Mouse (Mus musculus) CH12F3 (cell line): ENCODE measurements around the gene Etv2.

Experiments used
- in situ Hi-C: fragments of 300-500 bp; cut with MboI; formaldehyde crosslinking; loops from 2 replicates; pipeline ENCODE4 v1.14.3; 2020; ENCODE audit warnings: low sequenced_read_pairs

Gene Etv2

GRCm38 (mm10) chr7:30635752-30636151 is at the start of gene Etv2:
Gene Etv2 (minus strand): TSS chr7:30635852.
- in situ Hi-C loops, result no loop called here

- in situ Hi-C loops, result no loop called here
Measured at GRCm38 (mm10) chr7:30683425-30683824, 47.8 kb upstream of the Etv2 start.

DNA sequence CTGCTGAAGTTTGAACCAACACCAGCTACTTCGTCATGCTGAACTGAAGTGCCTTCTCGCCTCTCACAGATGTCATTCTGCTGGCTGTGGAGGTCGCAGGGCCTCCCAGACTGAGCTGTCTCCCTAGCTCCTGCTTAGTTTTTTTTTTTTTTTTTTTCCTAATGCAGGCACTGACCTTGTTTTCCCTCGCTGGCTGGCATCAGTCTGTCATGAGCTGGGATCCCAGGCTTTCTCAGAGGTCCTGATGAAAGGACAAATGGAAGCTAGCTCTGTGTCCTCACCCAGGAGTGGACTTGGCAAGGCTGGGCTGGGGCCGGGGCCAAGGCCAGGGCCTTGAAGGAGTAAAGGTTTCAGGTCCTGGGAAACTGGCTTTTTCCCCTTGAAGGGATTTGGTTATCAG is 46.2 kb upstream of the Etv2 start:
- in situ Hi-C loops, result no loop called here

DNA sequence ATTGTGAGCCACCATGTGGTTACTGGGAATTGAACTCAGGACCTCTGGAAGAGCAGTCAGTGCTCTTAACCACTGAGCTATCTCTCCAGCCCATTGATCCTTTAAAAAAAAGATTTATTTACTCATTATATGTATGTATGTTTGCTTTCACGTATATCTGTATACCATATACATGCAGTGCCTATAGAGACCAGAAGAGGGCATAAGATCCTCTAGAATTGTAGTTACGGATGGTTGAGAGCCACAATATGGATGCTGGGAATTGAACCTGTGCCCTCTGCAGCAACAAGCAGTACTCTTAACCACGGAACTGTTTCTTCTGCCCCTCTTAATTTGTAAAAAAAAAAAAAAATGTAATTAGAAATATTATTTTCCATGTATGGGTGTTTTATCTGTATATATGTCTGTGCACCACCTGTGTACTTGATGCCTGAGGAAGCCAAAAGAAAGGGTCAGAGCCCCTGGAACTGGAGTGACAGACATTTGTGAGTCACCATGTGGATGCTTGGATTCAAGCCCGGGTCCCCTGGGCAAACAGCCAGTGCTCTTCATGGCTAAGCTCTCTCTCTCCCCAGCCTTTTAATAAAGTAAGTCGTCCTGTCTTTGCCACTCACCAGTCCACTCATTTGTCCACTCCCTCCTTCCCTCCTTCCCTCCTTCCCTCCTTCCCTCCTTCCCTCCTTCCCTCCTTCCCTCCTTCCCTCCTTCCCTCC is 42.8 kb upstream of the Etv2 start:
- in situ Hi-C loops, result no loop called here

- in situ Hi-C loops, result no loop called here
Measured at GRCm38 (mm10) chr7:30671480-30671879, 35.8 kb upstream of the Etv2 start, which contains the start of gene Pmis2. Gene Pmis2 (minus strand): TSS chr7:30671605.

DNA sequence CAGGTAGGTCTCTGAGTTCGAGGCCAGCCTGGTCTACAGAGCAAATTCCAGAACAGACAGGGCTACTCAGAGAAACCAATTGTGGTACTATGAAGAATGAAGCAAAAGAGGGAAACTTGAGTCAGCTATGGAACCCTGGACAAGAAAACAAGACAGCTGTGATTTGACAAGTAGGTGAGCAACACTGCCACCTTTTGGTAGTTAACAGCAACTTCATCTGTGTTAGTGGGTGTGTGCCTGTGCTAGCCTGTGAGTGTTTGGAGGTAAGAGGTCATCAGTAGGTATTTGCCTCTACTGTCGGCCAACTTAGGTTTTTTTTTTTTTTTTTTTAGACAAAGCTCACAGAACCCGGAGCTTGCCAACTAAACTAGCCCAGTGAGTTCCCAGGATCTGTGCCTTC is 33.6 kb upstream of the Etv2 start:
- in situ Hi-C loops, result no loop called here

- in situ Hi-C loops, result no loop called here
Measured at GRCm38 (mm10) chr7:30665321-30665720, 29.7 kb upstream of the Etv2 start.

DNA sequence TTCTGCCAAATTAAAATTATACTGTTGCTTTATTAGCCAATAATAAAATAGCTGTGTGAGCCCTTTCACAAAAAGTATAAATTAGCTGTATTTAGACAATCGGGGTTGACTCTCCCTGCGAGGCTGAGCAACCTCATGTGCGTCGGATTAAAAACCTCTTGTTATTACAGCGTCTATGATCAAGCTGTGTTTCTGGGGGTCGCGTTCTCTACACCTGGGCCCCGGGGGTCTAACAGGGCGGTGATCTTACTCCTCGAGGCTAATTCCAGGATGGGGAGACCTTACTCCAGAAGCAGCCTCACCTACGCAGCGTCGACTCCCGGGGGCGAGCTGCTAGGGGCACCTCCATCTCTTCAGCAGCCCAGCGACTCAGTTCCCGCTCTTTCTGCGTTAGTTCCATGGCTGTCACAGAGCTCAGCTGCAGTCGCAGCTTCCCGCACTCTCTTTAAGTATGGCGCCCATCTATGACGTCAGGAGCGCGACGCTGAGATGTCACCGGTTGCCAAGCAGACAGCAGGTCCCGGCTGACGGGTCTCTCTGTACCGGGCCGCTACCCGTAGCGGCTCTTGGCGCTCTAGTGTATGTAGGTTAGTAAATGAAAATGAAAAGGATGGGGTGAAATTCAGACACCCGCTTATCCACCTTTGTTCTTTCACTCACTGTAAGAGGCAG is 29.0 kb upstream of the Etv2 start, which contains the start of gene Haus5:
Gene Haus5, minus strand, starts transcription at position 466 of the 672 bp plus-strand sequence.
- in situ Hi-C loops, result no loop called here

GRCm38 (mm10) chr7:30649591-30650540 is 14.2 kb upstream of the Etv2 start, which contains the start of gene Rbm42:
Gene Rbm42 (minus strand): TSS chr7:30650317.
- in situ Hi-C loops, result no loop called here

GRCm38 (mm10) chr7:30639083-30639482 is 3.4 kb upstream of the Etv2 start:
- in situ Hi-C loops, result no loop called here

- in situ Hi-C loops, result no loop called here
Measured at GRCm38 (mm10) chr7:30636395-30636794, 743 bp upstream of the Etv2 start.

DNA sequence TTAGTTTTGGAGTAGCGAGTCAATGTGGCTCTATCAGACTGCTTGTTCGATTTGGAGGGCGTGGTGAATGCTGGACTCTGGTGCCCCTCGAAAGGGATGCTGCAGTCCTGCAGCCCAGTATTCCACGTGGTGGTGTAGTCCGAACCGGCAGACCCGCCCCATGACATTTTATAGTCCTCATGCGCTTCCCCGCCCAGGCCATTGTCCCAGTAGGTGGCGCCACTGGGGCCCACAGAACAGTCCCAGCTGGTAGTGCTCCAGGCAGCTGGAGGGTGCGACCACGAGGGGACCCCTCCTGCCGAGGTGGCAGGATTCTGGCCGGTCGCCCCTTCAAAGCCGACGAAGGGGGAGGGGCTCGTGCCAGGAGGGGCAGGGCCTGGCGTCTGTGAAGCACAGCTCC is 1.0 kb downstream of the Etv2 start:
- in situ Hi-C loops, result no loop called here

- in situ Hi-C loops, result no loop called here
Measured at GRCm38 (mm10) chr7:30633762-30634412, 1.8 kb downstream of the Etv2 start.

GRCm38 (mm10) chr7:30629013-30629412 is 6.6 kb downstream of the Etv2 start:
- in situ Hi-C loops, result no loop called here

GRCm38 (mm10) chr7:30626647-30627046 is 9.0 kb downstream of the Etv2 start:
- in situ Hi-C loops, result no loop called here

GRCm38 (mm10) chr7:30625530-30626384 is 9.9 kb downstream of the Etv2 start, which contains the start of gene Cox6b1:
Gene Cox6b1 (minus strand): TSS chr7:30626151.
- in situ Hi-C loops, result no loop called here

DNA sequence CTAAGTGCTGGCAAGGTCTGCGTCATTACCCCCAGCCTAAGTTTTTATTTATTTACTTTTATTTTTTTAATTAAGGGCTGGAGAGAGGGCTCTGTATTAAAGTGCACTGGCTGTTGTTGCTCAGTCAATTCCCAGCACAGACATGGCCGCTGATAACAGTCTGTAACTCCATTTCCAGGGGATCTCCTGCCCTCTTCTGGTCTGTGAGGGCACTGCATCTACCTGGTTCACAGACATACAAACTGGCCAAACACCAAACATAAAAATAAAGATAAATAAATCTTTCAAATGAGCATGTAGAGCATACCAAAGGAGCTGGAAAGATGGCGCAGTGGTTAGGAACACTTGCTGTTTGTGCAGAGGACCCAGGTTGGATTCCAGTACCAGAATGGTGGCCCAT is 16.4 kb downstream of the Etv2 start:
- in situ Hi-C loops, result no loop called here

DNA sequence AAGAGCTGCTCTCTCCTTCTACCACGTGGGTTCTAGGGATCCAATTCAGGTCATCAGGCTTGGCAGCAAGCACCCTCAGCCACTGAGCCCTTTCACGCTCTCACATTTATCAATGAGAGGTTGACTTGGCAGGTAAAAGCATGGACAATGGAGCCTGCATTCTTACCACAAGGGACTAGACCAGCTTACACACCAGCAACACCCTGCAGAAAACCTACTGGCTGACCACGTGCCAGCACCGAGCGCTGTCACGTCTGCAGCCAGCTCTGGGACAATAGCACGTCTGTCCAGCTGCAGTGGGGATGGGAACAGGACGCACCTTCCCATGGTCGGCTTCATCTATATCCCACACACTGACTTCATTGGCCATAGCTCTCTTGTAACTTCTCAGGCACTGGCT is 17.0 kb downstream of the Etv2 start:
- in situ Hi-C loops, result no loop called here

GRCm38 (mm10) chr7:30615049-30615760 is 20.4 kb downstream of the Etv2 start:
- in situ Hi-C loops, result no loop called here
